Mouse (Mus musculus) thymus, postnatal 36 days (tissue): ENCODE data around the gene Mb.

Source experiments
- DNase-seq, 2 experiments: peaks; one replicate each; pipeline ENCODE4 v3.0.0; 2022; ENCODE audit warnings: mixed read lengths in 2 of 2

Gene Mb

DNA sequence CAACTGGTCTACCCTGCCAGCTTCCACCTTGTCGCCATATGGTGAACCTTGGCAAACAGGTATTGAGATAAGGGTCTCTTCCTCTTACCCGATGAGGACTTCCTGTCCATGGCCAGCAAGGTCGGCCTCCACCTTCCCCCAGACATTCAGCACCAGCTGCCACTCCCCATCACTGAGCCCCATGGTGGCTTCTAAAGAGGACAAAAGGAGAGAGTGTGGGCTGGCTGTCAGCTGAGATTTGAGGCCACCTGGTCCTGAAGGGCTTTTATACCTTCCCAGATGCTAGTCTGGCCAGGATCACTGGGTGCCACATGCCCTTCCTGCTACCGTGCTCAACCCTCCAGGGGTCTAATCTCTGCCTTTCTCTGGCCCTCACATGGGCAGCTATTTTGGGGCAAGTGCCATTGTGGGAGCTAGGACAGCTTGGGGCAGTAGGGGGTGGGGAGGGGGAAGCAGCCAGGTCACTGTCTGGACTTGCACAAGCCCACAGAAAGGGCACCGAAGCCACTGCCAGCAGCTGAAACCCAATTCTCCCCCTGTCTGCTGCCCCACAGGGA, 28.0 kb downstream of the Mb start:
- no peak for DNase-seq

DNA sequence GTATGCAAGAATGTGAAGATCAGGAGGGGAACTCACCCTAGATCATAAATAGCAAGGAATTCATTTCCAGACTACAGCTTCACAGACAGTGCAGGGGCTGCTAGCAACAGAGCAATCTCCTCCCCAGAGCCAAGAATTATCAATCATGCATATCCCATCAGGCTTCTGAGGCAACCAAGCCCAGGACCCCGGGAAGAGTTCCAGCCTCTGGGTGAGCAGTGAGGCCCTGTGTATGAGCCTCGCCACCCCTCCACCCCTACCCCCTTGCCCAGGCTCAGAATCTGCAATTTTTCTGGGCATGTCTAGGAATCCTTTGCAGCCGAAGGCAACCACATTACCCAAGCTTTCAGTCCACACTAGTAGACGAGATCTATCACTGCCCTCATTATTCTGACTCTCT, 28.6 kb downstream of the Mb start:
- DNase-seq, result no peak

DNA sequence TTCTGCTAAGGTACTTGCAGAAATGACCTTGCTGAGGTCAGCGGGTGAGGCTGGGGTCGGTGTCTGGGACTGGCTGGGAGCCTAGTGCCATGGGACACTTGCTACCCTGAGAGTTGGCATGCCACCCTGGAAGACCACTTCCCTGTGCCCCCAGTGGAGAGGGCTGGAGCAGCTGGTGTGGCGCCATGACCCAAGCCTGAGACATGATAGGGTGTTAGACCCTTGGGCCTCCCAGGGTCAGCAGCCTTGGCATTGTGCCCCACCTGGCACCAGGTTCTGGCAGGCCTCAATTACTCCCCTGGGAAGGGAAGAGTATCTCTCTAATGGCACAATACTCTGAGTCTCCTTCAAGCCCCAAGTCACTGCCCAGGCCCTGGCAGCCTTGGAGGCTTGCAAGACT, 29.4 kb downstream of the Mb start:
- no peak for DNase-seq

DNA sequence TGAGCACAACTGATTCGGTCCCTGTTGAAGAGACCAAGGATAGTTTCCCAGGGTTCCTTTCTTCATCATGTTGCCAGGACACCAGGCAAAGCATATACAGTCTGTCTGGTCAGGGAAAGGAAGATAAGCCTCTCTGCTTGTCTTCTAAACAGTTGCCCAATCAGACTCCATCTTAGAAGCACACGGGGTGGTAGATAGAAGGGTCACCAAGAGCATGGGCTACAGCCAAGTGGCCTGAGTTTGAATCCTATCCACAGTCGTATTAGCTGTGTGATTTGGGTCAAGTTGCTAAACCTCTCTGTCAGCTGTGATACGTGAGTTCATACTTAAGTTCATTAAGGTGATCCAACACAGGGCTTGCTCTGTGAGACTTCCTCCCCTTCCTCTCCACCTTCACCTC, 30.3 kb downstream of the Mb start:
- no peak for DNase-seq

DNA sequence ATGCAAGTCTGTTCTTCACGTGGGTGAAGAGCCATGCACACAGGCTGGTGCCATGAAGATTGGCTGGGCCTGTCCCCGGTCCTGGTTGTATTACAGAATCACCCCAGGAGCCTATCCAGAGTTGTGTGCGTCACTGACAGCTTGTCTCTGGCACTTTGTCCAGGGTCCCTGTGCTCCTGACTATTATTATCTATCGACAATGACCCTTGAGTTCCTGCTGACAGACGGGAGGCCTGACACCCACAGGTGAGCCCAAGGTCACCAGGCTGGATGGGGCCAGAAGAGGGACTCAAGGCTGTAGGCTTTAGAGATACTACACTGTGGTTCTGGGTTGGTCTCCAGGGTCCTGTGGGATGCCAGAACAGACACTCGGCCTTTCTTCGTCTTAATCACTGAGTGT, 30.9 kb downstream of the Mb start:
- no peak for DNase-seq

DNA sequence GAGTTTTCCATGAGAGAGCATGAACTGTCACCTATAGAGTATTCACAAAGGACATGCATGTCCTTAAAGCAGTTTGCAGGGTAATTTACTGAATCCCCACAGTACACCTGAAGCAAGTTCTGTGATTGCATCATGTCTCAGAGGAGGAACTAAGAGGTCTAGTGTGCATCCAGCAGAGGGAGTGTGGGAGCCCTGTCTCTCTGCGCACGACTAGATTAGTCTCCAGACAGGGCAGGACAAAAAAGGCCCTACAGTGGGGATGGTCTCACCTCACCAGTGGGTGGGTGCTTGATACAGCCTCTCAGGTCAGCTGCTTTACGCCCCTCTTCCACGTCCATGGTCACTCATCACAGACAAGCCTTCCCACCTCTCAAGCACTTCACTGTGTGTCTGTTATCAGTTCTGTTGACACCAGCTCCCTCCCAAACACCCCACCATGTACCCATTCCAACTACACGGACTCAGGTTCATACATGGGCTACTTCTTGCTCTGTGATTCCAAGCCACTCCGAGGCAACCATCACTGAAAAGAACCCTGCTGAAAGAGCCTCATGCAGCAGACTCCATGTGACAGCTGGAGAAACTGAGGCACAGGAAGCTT, 31.6 kb downstream of the Mb start:
- DNase-seq, result no peak

DNA sequence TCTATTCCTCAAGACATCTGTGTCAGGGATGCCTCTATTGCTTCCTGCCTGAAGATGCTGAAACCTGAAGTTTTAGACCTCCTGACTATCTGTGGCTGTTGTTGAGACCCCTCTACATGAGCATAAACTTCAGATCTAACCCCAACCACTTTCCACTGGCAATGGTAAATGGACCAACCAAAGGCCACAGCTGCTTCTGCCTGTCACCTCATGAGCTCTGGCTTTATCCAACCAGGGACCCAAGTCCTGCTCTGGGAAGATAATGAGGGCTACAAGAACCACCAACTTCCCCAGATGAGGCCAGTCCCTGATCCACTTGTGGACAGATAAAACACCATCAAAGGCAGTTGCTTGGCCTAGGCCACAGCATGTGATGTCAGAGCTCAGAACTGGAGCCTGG, 32.6 kb downstream of the Mb start:
- no peak for DNase-seq

DNA sequence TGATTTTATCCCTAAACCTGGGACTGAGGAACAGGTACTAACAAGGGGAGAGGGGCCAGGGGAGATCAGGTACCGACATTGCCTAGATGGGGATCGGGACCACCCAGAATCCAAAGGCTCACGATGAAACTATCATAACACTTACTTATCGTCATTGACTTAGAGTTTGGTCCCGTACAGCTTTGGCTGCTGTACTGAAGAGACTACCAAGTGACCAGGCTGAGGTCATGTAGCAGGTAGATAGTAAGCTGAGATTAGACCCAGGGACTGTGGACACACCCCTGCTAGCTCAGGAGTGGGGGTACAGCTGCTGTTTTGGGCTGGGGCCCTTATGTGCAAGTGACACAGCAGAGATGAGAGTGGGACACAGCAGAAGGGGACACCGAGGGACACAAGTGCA, 34.0 kb downstream of the Mb start:
- DNase-seq, result no peak

DNA sequence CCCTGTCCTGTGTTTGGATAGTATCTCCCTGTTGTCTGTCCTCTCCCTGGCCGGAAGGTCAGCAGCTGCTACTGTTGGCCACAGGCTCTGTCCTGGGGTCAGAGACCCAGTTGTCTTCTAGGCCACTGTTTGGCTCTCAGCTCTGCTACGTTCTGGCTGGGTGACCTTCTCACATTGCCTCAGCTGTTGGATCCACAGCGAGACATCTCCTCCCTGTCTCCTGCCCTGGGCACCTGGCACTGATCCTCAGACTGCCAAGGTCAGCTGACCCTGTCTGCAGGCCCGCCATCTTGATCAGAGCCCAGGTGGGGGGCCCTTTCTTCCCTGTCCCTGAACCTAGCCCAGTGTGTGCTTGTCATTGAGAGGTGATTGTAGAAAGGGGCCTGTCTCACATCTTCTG, 35.5 kb downstream of the Mb start:
- no peak for DNase-seq

DNA sequence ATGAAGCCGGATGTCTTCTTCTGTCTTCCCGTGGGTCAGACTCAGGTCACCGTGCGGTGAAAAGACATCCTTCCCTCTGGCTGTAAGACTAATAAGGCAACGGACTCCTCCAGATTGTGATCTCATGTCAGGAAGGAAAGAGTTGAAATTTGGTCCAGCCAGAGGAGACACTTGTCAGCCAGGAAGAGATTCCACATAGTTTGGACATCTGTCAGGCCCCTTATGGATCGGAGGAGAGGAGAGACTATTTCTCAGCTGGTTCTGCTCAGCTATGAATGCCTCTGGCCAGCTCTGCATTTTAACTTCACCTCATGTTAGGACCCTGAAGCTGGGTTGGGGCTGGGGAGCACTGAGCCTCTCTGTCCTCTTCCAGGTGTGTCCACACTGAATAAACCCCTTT, 36.0 kb downstream of the Mb start:
- DNase-seq, result no peak

DNA sequence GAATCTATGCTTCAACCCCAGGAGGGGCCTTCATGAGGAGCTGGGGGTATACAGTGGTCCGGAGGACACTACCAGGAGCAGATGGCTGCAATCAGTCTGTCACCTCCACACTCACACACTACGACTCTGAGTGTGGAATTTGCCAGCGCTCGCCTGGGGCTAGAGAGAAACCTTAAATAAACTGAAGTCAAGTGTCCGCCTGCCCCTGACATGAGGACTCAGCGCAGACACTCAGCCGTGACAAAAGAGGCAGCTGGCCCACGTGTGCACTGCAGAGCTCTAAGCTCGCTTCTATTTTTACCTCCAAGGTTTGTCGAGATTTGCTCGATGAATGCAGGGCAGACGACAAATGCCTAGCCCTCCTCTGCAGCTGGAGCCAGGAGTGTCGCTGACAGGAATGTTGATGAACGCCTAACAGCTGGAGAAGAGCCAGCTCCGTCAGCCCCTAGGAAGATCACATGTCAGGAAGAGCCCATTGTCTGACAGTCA, 36.7 kb downstream of the Mb start:
- no peak for DNase-seq

DNA sequence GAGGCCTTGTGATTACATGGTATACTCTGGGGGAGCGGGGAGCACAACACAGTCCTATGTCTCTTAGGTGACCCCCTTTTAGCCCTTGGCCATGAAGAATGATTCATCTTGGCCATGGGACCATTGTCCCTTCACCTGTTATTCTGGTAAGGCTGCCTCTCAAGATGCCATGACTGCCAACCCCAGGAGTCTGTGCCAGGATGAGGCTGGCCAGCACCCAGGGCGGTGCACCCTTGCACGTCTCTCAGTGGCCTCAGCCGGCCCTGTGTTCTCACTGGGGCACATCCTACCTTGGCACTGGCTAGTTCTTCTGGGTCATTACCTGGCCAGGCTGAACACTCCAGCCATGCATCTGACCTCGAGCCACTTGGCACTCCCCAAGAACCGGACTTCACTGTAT, 41.6 kb downstream of the Mb start:
- no peak for DNase-seq

DNA sequence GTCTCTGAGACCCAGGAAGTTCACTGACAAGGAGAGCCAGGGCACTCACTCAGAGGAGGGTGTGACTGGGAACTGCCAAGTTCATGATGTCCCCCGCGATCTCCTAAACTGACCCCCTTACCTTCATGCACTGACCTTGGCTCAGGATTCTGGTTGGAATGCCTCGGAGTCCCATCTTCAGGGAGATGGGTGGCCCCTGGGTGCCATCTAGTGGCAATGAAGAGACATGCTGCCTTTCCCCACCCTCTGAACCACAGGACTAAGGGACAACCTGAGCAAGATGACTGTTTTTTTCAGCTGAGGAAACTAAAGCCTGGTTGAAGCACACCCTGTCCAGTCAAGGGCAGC, 46.6 kb downstream of the Mb start:
- no peak for DNase-seq

DNA sequence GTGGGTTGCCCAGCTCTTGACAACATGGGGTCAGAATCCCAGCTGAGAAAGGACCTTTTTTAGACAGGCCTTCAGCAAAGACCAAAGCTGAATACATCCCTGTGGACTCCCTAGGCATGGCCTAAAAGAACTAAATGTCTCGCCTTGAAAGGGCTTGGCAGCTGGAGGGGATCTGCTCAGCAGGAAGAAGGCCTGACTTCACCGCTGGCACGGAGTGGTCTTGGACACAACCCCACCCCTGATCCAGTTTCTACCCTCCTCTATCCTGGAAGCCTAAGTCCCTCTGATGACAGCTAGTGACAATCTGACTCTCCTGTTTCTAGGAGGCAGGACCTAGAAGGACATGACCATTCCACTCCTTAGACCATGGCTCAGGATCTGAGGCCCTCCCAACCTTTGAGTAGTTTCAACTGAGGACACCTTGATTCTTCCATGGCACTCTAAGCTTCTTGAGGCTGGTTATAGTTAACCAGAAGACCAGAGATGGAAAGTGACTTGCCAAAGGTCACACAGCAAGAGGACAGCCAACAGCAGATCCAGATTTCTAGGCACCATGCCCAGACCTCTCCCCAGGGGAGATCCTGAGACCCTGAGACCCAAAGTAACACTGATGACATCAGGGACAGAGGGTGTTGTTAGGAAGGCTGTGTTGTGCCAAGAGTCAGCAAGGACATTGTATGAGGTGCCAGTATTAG, 47.1 kb downstream of the Mb start:
- no peak for DNase-seq

DNA sequence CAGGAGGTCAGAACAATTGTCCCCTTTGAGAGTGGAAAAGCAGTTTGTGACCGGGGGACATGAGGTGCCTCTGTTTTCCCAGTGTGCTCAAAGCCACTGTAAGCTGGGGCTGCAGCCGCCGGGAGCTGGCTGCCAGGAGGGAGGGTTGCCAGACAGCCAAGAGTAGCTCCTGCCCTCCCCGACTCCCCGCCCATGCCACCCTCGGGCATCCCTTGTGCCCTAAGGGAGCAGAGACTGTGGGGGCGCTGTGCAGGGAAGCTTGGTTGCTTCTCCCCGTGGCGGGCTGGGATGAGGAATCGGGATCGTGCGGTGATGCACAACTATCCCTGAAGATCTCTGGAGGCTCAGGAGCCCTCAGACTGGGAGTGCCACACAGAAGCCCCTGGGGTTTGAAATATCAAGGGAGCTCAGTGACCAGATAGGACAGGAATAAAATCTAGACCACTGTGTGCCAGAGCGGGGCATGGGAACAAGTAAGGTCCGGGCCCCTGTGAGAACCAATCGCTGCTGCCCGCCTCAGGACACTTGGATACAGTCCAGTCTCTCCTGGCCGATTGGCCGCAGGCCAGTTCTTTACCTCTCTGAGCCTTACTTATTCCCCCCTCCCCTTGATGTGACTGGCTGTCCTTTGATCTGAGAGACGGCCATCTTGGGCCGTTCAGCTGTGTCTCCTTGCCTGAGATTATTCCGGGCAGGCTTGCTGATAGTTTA, 51.4 kb downstream of the Mb start:
- no peak for DNase-seq

DNA sequence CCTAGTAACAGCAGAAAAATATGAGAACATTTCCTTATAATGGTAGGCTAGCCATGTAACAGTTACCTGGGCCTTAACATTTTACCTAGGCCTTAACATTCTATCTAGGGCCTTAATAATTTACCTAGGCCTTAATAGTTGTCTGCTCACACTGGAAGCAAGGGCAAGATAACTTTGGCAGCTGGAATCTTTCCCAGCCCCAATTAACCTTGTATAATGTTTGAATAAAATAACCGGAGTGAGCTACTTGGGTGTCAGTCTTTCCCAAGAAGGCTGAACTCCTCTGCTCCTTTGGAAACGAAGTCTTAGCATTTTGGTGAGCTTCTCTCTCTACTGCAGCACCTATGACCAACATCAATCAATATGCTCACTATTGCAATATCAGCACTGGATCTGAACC, 52.4 kb downstream of the Mb start:
- DNase-seq, result no peak

DNA sequence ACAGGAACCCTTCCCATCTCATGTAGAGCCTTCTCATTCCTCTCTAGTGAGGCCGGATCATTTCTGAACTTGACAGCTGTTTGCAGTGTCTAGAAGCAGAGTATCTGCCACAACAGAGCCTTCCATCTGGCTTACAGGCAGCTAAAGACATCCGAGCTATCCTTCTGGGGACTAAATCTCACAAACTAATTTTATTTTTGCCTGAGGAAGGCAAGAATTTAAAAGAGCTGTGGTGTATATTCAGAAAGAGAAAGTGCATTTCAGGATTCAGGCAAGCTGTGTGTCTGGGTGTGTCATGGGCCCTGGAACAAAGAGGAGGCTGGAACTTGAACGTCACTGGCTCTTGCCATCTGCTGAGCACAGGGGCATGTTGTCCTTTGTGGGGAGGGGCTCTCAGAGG, 56.1 kb downstream of the Mb start:
- DNase-seq, result no peak

DNA sequence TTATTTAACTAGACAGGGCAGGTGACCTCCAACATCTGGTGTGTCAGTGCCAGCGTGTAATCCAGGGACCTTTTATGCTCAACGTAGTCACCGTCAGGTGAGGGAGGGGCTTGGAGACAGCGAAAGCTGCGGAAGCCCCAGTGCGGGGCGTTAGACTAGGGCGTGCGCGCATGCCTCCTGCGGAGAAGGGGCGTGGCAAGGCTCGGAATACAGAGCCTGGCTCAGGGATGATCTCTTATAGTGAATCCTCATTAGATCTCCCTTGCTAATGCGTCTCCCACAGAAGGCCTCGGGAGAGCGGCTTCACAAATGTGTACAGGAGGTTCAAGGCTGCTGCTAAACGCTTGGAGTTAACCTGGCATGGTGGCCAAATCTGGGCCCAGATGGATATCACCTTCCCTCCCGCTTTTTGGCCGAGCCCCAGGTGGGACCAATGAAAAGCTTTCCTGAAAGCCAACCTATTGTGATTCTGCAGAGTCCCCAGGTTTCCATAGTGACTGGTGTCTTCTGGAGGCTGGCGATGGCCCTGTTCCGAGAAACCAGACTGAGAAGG, 62.9 kb downstream of the Mb start:
- no peak for DNase-seq

DNA sequence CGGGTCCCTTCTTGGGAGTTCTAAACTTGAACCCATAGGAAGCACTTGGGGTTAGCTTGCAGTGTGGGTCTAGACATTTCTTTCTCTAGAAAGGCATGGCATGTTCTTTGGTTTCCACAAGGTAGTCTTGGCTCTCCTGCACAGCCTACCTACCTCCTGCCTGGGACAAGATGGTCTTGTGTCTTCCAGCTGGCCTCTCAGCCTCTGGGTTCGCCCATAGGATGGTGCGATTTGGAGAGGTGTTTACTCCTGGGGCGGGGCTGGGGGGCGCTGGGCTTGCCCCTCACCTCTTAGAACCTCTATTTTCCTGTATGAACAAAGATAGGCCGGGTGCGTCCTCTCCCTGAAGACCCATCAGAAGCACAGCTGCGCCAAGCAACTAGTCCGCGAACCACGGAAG, 63.3 kb downstream of the Mb start:
- DNase-seq, result no peak

DNA sequence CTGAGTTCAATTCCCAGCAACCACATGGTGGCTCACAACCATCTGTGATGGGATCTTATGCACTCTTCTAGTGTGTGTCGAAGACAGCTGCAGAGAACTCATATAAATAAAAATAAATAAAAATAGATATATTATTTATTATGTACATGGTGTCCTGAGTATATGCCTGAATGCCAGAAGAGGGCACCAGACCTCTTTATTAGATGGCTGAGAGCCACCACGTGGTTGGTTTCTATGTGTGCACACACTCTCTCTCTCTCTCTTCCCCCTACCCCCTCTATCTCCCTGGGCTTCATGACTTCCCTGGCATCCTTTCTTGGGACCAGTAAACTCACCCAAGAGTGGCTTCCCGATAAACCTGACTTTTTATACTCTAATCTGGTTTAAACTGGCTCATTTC, 67.7 kb downstream of the Mb start:
- no peak for DNase-seq

DNA sequence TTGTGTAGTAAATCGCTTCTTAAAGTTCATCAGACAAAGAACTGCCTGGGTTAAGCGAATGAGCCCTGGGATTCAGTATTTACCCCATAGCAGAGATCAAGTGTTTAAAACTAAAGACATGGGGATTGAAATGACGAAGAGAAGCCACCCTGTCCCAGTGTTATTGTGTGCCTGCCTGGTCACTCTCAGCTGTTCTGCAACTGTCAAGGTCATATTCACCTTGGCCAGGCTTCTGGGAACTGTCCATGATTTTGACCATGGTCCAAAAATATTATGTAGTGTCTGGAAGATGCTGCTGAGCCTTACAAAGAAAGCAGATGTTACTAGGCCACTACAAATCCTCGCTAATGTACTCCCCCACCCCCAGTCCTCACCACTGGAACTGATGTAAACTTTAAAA, 70.7 kb downstream of the Mb start:
- DNase-seq, result no peak

DNA sequence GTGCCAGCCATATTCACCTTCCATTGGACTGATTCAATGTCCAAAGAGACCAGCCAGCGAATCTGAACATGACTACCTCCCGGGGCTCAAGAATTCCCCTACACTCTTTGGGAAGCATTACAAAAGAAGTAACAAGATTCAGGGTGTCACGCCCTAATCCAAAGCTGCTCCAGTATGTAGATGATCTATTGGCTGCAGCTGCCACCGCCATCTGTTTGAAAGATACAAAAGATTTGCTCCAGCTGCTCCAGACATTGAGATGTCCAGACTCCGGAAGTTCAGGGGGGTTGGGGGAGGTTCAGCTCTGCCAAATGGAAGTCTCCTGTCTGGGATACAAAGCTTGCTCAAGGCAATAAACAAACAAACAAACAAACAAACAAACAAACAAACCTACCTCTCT, 73.9 kb downstream of the Mb start:
- DNase-seq, result no peak

DNA sequence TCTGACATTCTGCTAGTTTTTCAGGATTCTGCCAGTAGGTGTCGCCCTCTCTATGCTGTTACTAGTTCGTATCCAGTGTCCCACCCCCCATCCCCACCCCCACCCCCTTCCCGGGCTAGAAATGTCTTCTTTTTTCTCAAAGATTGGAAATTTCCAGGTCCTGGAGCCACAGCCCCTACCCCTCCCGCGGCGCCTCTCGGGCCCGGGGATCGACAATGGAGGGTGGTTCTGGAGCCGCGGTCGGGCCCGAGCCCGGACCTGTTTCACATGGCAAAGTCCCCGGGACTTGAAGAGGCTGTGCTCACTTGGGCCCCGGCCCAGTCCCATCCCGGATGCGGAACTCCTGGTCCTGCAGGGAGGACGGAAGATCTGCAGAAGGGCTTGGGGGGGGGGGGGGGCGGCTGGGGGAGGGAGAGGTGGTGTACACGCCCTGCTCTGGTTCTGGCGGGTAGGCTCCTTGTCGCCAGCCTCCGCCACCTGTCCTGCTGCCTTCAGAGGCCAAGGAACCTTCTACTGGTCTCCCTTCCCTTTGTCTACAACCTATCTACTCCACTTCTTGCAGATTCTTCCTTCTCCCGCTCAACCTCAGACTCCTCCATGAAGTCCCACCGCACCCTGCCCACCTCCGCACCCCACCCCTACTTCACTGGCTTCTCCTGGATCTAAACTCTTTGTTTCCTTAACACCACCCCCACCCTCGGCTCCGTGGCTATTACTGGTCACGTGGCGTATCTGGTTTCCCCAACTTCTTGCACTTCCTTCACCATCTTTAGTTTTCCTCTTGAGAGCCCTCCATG, 76.4 kb downstream of the Mb start:
- peak; percentile 29 to 59 for DNase-seq
